Mouse (Mus musculus) cerebellum, adult 2 months (tissue): ENCODE data around the gene Lta.

ENCODE experiments used
- CTCF ChIP-seq: fragments of 200-500 bp; IDR thresholded peaks from 2 replicates; pipeline ENCODE4 v1.5.1; 2011; ENCODE audit warnings: low read depth, mild to moderate bottlenecking, control low read depth, low read length, moderate library complexity, borderline replicate concordance; ENCODE audit not compliant: insufficient read depth
- POLR2A ChIP-seq: fragments of 200-500 bp; IDR thresholded peaks from 2 replicates; pipeline ENCODE4 v1.6.1; 2011; ENCODE audit warnings: low read length, control low read depth, borderline replicate concordance; ENCODE audit not compliant: insufficient read depth

GRCm38 (mm10) chr17:35191723-35192122, 13.4 kb downstream of the Lta start:
- no peak for TF ChIP-seq CTCF
- TF ChIP-seq POLR2A = no peak
